14 mouse cellular contexts compared by ENCODE assay signal in the genomic region with DNA sequence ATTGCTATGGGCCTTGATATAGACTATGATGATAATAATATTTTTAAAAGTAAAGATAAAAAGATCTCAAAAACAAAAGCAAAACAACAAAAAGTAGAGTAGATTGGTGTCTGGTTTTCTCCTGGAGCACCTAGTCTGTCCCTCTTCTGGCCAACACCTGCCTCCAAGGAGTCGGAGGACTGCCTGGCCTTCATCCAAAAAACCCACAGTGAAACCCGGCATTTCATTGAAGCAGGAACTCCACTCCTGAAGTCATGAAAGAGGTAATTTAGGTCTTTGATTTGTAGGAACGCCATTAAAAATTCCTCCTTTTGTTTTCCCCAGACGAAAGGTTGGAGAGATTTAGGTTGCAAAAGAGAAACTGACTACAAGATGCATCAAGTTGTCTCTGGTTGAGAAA. TPM values are rescaled to one million over a fixed set of nuclear protein-coding genes. Genes with fewer than 3 reads are reported as not detected.
DNase-seq lines count a peak whose midpoint lies in the region; ATAC-seq and TF ChIP-seq lines count a peak whose summit lies in the region.
"Had no signal": no experiment of that assay in that cellular context is flagged by ENCODE, and none has a peak within 500 bp of the region (broad histone marks: within the 10 kb centered on the region; RNA-seq: fewer than 3 reads in every experiment).

No protein-coding gene starts in this region.

- H3K4me1 ChIP-seq in forebrain, embryonic 14.5 days (ENCODE audit: control insufficient read depth, insufficient read depth, low read length), result peaks cover 9% of the 10 kb centered on the region; the same call in 1 of the 2 replicates
- peaks cover 13% of the 10 kb centered on the region for H3K4me1 ChIP-seq in forebrain, embryonic 15.5 days
- peaks cover 6% of the 10 kb centered on the region; the same call in 1 of the 2 replicates for H3K4me1 ChIP-seq in kidney, adult 2 months (ENCODE audit: control insufficient read depth, insufficient read depth, low read length)

- H3K9me3 ChIP-seq in forebrain, embryonic 14.5 days (replicated peaks; ENCODE audit: control insufficient read depth, low read length), result no peaks in the 10 kb centered on the region
- H3K9me3 ChIP-seq in forebrain, embryonic 15.5 days, result no peaks in the 10 kb centered on the region
- H3K9me3 ChIP-seq: midbrain, embryonic 12.5 days had no signal

- no peak for TF ChIP-seq CTCF in kidney, adult 2 months (conservative IDR thresholded peaks at IDR 0.05; ENCODE audit: insufficient read depth, insufficient read length, low read depth, low read length)

- no peaks in the 10 kb centered on the region for H3K27me3 ChIP-seq in forebrain, embryonic 14.5 days (replicated peaks; ENCODE audit: control insufficient read depth, insufficient read depth, low read length)
- 0 out of 2 replicates have a peak, but pooled peaks cover 2% of the 10 kb centered on the region for H3K27me3 ChIP-seq in forebrain, embryonic 15.5 days
- H3K27me3 ChIP-seq in kidney, adult 2 months (replicated peaks; ENCODE audit: control insufficient read depth, insufficient read depth, low read length), result no peaks in the 10 kb centered on the region
- H3K27me3 ChIP-seq: midbrain, embryonic 12.5 days had no signal

- TF ChIP-seq POLR2A in kidney, adult 2 months (IDR thresholded peaks at IDR 0.05; ENCODE audit: low read depth, low read length), result no peak

- H3K36me3 ChIP-seq in forebrain, embryonic 14.5 days (ENCODE audit: control insufficient read depth, insufficient read depth, low read length), result no peaks in the 10 kb centered on the region
- H3K36me3 ChIP-seq in forebrain, embryonic 15.5 days, result no peaks in the 10 kb centered on the region
- no peaks in the 10 kb centered on the region for H3K36me3 ChIP-seq in kidney, adult 2 months (ENCODE audit: control insufficient read depth, insufficient read depth, low read length)
- H3K36me3 ChIP-seq: midbrain, embryonic 12.5 days had no signal

- no peak overlapping the region for H3K4me3 ChIP-seq in forebrain, embryonic 14.5 days (ENCODE audit: low read depth, low read length)
- no peak overlapping the region for H3K4me3 ChIP-seq in forebrain, embryonic 15.5 days
- H3K4me3 ChIP-seq in kidney, adult 2 months (ENCODE audit: insufficient read depth, low read depth, low read length), result no peak overlapping the region
- H3K4me3 ChIP-seq: midbrain, embryonic 12.5 days had no signal

- no peak for ATAC-seq in forebrain, embryonic 14.5 days
- no peak for ATAC-seq in forebrain, embryonic 15.5 days (replicated peaks)
- ATAC-seq: liver, postnatal 0 days had no signal

- WGBS in forebrain, embryonic 14.5 days, result 4% methylated on average over 4 of the region's 4 CpGs
- WGBS in forebrain, embryonic 15.5 days, result 8% methylated on average over 4 of the region's 4 CpGs
- 19% methylated on average over 4 of the region's 4 CpGs for WGBS in kidney, adult 2 months

- H3K9ac ChIP-seq in forebrain, embryonic 14.5 days (ENCODE audit: low read length), result no peak overlapping the region
- no peak overlapping the region for H3K9ac ChIP-seq in forebrain, embryonic 15.5 days (replicated peaks)
- H3K9ac ChIP-seq: liver, postnatal 0 days; midbrain, embryonic 12.5 days had no signal

- peak; percentile 57 for DNase-seq in forebrain, embryonic 14.5 days (ENCODE audit: low spot score)
- peak; percentile 37 for DNase-seq in kidney, adult 2 months
- no peak for DNase-seq in kidney, adult 18-20 months
- peak; percentile 23 for DNase-seq in MN1 (ENCODE audit: low spot score)
- peak; percentile 48 for DNase-seq in kidney, postnatal 10 days
- no peak for DNase-seq in right cerebral cortex, postnatal 36 days (ENCODE audit: low spot score in 2 of 2)
- DNase-seq in thymus, postnatal 10 days (ENCODE audit: low spot score in 2 of 2), result no peak
- DNase-seq: B cell, adult 2 months; cerebellum, adult 11-12 months; liver, postnatal 0 days; right cerebral cortex, postnatal 14 days; thymus, postnatal 14 days had no signal

- H3K4me2 ChIP-seq in forebrain, embryonic 14.5 days (ENCODE audit: low read length), result no peak overlapping the region
- no peak overlapping the region for H3K4me2 ChIP-seq in forebrain, embryonic 15.5 days (replicated peaks)
- H3K4me2 ChIP-seq: midbrain, embryonic 12.5 days had no signal

- H3K27ac ChIP-seq in forebrain, embryonic 14.5 days (ENCODE audit: low read depth, low read length), result no peak overlapping the region
- H3K27ac ChIP-seq in forebrain, embryonic 15.5 days (replicated peaks), result no peak overlapping the region
- no peak overlapping the region for H3K27ac ChIP-seq in kidney, adult 2 months (ENCODE audit: insufficient read depth, low read depth, low read length)
- H3K27ac ChIP-seq: midbrain, embryonic 12.5 days had no signal

RNA-seq across cellular contexts. Expression of a gene that starts 8.9 kb away (rescaled TPM):
- polyA plus RNA-seq in forebrain, embryonic 14.5 days (2014; fragmentation: Nextera tagmentation; extraction: Ambion mirVana), result 29.6 and 36.3 TPM in 2 replicates
- polyA plus RNA-seq in forebrain, embryonic 15.5 days (2015; fragmentation: Nextera tagmentation; extraction: Ambion mirVana), result 55.3 and 57.8 TPM in 2 replicates
- 6.4 and 7.5 TPM in 2 replicates for polyA plus RNA-seq in kidney, adult 2 months (2012; rRNA removed)

Comparison
In these comparisons a context has a peak if more than half of its experiments do, and no peak if none do; other contexts are left out.
1. DNase-seq: peak in forebrain, embryonic 14.5 days (single experiment), kidney, adult 2 months (single experiment), MN1 (single experiment) and kidney, postnatal 10 days (single experiment); none in kidney, adult 18-20 months (single experiment), right cerebral cortex, postnatal 36 days (0 of 2) and thymus, postnatal 10 days (0 of 2).